Mouse (Mus musculus): ENCODE measurements around the gene Zfp874a.
"Not testable (repeated sequence)": the region's sequence is repeated elsewhere in the genome, so short reads cannot be mapped to it uniquely, and the experiment has no call there.

Gene Zfp874a

DNA sequence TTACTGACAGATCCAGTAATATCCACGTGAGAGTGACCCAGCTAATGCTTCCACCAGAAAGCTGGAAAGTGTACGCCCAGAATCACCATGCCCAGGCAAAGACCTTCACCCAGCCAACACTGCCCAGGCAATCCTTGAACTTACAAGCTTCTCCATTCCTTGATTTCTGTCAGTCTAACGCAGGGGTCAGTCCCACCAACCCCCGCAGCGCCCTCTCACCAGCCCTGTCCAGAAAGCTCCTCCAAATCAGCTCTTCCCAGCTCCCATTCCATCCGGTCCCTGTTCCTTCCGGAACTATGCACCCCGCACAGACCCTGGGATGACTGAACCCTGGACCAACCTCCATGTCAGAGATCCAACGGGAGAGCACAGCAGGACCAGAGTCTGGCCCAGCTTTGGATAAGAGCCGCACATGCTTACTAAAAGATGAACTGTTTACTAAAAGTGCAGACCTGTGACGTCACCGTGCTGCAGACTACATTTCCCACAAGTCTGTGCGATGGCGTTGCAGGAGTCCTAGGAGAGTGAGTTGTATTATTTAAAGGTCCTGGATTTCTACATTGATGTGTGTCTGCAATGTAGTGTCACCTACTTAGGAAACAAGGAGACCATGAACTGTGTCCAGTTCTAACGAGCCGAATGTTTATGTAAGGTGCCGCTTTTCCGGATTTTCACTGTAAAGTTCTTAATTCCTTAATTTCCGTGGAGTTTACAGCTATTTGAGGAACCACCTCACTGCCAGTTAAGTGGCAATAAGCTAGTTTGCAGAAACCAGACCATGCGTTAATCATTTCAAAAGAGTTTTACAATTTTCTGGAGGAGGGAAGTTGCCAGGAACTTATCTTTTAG, at the start of gene Zfp874a:
Gene Zfp874a, minus strand, starts transcription at position 453 of the 849 bp plus-strand sequence.
- DNase-seq, result peak; percentile 89

DNA sequence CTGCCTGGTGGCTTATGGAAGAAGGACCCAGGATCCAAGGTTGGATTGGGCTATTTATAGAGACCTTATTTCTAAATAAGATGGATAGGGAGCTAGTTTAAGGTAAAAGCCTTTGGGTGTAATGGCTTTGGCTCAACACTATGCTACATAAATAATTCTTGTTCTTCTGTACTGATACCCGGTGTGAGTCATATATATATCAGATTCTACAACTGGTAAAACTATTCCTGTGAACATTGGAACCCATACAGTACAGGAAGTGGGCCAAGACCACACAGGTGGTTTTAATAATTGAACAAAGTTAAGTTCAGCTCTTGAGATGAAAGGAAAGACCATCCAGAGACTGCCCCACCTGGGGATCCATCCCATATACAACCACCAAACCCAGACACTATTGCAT, 49.5 kb upstream of the Zfp874a start:
- DNase-seq, result no peak

DNA sequence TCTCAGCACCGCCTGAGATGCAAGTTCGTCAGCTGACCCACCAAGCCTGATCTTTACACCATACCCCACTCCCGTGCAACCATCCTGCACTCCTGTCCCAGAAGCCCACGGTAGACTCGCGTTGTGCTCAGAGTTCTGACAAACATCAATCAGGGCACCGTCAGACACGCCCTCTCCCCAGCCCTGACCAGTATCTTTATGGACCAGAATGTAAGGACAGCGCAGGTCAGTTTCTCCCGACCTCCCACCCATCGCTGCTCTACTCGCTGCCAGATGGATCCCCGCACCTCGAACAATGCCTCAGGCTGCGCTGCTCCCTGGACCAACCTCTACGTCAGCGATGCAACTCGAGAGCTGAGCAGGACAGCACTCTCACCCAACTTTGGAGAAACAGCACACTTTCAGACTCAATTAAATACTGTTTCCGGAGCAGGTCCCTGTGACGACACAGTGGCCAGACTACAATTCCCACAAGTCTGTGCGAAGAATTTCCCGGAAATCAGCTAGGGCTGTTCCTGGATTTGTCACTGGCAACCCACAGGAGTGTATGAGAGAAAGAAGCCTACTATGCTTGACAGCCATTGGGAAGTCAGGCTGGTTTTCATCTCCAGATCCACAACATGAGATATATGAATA, 48.8 kb upstream of the Zfp874a start, which contains the start of gene Zfp58:
Gene Zfp58, minus strand, starts transcription at position 472 of the 636 bp plus-strand sequence.
- DNase-seq, result peak; percentile 94

DNA sequence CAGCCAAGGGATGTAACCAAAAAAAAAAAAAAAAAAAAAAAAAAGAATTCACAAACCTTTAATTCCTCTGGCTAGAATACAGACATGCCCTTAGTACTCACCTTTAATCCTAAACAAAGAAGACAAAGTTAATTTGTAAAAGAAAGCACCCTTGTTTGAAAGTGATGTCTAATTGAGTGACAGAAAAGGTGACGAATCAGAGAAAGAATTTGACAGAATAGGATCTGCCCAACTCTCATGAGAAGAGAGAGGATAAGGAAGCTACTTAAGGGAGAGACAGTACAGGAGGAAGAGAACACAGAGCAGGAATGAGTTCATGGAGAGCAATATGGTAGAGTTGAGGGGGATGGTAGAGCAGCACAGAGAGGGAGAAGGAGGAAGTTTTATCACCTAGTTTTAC, 44.2 kb upstream of the Zfp874a start:
- DNase-seq, result no peak

DNA sequence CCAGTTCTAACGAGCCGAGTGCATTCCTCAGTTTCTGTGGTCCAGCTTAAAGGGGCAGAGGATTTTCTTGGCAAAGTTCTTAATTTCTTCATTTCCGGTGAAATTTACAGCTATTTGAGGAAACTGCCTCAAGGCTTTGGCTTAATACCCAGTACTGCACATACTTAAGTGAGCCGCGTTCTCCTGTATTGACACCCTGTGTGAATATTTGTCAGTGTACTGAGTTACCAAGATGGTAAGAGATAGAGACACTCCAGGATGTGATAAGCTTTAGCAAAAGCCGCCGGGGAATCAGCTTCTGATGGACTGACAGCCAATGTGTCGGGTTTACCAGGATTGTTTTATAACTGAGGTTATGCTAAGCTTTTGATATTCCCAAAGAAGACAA, 33.0 kb upstream of the Zfp874a start:
- DNase-seq, result no peak

DNA sequence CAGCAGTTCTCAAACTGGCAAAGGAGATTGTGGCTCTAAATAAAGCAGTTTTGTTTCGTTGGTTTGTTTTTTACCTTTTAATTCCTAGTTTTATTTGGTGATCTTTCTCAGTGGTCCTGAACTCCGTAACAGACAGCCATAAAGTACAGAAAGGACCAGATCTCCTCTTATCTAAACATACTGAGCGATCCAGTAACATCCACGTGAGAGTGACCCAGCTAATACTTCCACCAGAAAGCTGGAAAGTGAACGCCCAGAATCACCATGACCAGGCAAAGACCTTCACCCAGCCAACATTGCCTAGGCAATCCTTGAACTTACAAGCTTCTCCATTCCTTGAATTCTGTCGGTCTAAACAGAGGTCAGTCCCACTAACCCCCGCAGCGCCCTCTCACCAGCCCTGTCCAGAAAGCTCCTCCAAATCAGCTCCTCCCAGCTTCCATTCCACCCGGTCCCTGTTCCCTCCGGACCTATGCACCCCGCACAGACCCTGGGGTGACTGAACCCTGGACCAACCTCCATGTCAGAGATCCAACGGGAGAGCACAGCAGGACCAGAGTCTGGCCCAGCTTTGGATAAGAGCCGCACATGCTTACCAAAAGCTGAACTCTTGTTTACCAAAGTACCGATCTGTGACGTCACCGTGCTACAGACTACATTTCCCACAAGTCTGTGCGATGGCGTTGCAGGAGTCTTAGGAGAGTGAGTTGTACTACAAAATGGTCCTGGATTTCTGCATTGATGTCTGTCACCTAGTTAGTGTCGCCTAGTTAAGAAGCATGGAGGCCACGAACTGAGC, 32.4 kb upstream of the Zfp874a start, which contains the start of gene Zfp874b:
Gene Zfp874b, minus strand, starts transcription at position 634 of the 799 bp plus-strand sequence.
- peak; percentile 93 for DNase-seq

DNA sequence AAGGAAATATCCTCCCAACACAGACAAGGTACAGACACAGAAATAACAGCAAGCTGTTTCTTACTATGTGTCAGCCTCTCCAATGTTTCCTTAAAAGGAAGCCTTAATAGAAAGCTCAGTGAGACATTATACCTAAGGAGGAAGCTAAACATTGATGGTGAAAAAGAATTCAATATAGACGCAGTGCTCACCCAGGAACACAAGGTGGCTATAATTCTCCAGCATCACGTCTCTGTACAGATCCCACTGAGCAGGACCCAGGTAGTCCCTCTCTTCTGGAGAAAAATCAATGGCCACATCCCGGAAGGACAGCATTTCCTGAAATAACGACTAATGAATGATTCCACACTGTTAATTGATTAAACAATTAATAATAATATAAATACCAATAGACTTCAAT, 30.1 kb upstream of the Zfp874a start:
- no peak for DNase-seq

DNA sequence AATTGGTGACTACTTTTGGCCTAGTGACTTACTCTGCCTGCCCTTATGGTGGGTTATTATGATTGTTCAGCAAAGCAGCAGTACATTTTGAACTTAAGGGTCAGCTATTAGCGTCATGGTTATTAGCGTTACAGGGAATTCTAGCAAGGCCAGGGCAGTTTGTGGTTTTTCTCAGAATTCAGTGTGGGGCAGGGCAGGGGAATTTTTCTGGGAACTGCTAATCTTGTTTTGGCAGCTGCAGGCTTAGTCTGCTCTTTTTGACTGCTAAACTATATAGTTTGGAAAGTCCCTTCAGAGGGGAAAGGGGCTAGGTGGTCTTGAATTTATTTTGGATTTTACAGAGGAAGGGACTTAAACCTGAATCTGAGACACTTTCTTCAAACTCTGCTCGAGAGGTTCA, 17.9 kb upstream of the Zfp874a start:
- DNase-seq, result no peak

DNA sequence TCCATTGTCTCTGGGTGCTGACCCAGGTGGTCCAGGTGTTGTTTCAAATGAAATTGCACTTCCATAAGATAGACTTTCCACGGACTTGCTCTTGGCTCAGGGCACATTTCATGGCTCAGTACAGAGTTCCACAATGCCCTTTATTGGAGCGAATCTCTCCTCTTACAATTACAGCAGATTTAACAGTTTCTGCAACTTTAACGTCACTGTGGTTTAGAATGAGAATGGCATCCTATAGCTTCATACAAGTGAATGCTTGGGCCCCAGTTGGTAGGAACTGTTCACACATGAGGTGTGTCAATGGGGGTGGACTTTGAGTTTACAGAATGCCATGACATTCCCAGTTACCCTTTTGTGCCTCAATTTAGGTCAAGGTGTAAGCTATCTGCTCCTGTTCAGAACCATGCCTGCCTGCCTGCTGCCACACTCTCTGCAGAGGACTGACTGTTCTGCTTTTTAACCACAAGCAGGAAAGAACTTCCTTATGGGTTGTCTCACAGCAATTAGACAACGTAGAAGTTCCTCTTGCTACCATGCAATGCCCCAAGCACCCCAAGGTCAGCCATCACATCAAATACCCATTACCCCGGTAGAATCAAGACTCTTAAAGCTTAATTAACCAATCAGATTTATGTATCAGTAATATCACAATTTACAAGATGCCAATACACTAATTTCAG, 12.2 kb upstream of the Zfp874a start:
- not testable (repeated sequence) for DNase-seq

DNA sequence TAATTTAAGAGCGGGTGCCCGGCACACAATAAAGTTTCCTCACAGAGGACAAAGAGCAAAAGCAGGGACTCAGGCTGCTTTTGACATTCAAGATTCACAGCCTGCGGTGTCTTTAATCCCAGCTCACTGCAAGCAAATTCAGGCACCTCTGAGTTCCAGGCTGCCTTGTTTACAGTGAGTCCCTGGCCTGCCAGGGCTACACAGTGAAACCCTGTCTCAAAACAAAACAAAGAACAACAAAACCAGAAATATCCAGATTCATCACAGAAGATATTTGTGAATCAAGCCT, 541 bp upstream of the Zfp874a start:
- DNase-seq, result no peak

DNA sequence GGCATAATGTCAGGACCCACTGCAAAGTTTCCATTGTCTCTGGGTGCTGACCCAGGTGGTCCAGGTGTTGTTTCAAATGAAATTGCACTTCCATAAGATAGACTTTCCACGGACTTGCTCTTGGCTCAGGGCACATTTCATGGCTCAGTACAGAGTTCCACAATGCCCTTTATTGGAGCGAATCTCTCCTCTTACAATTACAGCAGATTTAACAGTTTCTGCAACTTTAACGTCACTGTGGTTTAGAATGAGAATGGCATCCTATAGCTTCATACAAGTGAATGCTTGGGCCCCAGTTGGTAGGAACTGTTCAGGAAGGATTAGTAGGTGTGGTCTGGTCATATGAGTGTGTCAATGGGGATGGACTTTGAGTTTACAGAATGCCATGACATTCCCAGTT, 14.3 kb downstream of the Zfp874a start:
- not testable (repeated sequence) for DNase-seq

DNA sequence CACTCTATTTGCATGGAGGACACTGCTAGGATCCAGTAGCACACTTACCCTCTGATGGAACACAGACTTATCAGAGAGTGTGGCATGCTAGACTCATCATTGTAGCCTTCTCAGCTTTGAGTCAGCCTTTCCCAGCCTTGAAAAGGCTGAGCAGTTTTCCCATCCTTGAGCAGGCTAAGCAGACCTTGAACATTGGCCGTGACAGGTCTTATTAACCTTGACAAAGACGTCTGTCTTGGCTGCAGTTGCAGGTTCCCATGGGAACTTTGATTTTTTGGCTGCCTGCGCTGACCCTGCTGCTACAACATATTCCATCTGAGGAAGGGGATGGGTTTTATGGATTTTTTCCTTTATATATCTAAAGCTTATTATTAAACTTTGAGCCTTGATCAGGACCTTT, 23.3 kb downstream of the Zfp874a start:
- no peak for DNase-seq

DNA sequence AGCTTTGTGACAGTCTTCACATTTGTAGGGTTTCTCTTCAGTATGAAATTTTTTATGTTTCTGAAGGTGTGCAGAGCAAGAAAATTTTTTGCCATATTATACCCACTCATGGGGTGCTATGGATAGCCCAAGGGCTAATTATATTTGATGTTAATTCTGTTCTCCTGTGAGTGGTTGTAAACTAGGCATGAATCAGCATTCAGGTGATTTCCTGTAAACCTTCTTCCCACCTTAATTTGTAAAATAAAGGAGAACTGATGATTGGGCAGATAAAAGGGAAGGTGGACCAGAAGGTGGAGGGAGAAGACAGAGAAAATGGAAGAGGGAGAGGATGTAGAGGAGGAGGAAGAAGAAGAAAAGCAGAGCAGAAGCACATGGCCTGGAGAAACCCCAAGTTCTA, 25.7 kb downstream of the Zfp874a start:
- not testable (repeated sequence) for DNase-seq

DNA sequence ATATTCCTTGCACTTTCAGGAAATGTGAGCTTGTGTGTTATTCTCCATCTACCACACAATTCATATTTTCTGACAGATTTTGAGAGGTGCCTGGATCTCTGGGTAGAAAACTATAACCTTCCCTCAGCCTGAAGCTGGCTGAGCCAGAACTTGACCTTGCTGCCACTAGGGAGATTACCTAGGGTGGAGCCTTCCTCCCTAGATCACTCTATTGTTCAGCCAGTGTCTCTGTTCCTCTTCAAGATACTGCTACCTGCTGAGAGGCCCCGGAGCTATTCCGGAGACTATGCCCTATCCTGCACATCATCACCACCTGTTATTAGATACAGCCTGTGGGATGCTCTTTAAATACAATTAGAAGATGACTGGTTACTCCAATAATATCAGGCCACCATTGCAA, 28.9 kb downstream of the Zfp874a start:
- DNase-seq, result not testable (repeated sequence)

DNA sequence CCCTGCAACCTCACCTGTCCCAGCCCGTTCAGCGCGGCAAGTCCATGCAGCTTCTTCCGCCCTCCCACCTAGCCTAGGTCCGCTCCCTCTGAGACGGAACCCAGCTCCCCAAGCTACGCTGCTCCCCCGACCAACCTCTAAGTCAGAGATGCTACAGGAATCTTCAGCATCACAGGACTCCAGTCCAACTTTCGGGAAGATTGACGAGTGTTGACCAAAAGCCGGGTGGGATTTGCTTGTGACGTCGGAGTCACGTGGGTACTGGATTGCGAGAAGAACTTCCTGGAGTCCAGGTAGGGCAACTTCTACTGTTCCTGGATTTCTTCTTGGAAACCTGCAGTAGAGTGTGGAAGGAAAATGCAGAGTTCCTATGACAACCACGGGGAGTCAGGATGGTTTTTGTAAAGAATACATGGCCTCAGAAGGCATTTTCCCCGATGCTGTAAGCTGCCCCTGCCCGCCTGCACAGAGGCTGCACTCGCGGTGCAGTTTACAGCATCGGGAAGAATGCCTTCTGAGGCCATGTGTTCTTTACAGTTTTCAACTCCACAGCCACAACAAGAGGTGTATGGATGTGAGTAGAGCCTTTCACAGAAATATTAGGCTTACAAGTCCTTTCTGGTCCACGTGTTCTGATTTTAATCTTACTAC, 30.1 kb downstream of the Zfp874a start, which contains the start of gene Zfp459:
Gene Zfp459, minus strand, starts transcription at position 212 of the 651 bp plus-strand sequence.
- peak; percentile 71 for DNase-seq

DNA sequence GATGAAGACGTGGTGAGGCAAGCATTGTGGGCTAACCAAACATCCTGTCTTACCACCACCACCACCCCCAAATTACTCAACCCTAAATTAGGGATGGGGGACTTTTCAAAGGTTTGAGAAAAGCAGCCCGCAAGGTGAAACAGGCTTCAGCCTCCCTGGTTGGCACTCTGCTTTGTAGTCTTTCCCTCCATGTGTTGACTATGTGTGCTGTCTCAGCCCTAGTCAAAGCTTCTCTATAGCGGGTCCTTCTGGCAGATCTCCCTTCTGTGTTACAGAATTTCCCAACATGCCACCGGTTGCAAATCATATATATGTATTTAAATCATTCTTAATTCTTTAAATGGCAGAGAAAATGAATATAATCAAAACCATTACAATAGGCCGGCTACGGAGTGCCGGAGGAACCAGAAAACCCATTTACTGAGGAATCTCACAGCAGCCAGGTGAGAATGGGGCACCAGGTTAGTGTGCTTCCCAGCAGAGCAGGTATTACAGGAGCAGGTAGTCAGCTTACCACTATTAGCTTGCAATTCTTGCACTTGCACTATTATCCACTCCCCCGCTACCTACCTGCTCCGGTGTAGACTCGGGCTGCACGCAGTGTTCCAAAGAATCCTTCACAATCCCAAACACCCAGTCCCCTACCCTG, 30.7 kb downstream of the Zfp874a start:
- no peak for DNase-seq

DNA sequence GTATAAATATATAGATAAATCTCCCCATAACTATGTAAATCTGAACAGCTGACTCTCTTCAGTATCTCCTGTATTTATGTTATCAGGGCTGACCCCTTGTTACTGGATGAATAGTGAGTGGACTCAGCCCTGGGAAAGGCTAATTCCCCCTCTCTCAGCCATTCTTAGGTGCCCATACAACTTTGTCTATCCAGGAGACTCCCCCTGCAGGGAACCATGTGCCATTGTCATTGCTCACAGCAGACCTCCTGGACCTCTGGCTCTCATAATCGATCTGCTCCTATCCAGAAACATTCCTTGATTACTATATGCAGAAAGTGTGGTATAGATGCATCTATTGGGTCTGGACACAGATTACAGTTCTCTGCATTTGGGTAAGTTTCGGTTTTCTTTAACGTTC, 34.6 kb downstream of the Zfp874a start:
- DNase-seq, result no peak

DNA sequence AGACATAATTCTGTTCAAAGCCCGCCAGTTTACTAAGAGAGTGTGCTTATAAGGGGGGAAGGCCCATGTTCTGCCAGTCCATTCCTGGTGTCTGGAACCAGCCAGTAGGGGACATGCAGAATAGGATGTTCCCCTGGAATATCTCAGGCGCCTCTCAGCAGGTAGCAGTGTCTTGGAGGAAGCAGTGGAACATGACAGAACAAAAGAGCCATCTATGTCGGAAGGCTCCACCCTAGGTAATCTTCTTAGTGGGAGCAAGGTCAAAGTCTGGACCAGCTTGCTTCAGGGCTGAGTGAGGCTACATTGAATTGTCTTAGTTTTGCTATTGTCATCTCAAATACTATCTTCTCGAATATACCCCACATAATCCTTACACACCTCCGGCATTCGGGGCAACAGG, 35.7 kb downstream of the Zfp874a start:
- DNase-seq, result no peak

DNA sequence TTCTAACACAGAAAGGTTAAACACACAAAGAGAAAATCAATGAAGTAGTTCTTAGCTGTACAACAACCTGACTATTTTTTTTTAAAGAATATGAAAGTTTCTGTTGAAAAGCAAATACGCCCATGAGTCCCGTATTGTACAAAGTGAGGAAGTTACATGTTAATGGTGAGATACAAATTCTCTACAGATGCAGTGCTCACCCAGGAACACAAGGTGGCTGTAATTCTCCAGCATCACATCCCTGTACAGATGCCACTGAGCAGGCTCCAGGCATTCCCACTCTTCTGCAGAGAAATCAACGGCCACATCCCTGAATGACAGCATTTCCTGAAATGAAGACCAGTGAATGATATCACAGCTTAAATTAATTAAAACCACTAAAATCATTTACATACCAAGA, 37.8 kb downstream of the Zfp874a start:
- DNase-seq, result not testable (repeated sequence)

DNA sequence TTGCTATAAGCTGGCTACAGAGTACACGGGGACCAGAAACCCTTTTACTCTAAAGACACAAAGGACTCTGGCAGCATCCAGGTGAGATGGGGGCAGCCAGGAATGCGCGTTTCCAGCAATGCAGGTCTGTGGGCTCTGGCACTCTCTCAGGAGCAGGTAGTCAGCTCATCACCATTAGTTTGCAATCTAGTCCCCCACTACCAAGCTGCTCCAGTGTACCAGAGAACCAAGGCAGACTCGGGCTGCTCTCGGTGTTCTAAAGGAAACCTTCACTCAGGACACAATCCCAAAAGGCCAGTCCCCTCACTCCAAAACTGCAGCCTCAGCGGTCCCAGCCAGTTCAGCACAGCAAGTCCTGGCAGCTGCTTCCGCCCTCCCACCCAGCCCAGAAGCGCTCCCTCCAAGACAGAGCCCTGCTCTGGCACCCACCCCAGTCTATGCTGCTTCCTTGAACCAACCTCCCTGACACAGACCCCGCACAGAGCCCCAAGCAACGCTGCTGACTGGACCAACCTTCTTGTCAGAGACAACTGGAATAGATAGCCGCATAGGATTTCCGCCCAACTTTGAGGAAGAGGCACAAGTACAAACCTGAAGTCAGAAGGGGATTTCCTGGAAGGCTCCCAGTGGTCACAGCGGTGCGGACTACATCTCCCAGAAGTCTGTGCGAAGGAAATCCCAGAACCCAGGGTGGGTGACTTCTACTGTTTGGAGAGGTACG, 52.1 kb downstream of the Zfp874a start, which contains the start of gene Zfp429:
Gene Zfp429, minus strand, starts transcription at position 637 of the 721 bp plus-strand sequence.
- DNase-seq, result peak; percentile 83

DNA sequence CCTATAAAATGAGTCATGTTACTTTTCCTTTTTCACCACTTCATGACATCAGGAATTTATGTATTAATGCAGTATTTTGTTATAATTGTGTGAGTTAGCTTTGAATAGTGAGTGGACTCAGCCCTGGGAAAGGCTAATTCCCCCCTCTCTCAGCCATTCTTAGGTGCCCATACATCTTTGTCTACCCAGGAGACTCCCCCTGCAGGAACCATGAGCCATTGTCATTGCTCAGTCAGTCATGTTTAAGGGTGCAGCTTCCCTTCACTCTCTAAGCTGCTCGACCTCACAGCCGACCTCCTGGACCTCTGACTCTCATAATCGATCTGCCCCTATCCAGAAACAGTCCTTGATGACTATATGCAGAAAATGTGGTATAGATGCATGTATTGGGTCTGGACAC, 75.2 kb downstream of the Zfp874a start:
- DNase-seq, result peak; percentile 9

All from retina, postnatal 1 day (tissue).